ENCODE assay signal across 9 mouse cellular contexts in the genomic region with DNA sequence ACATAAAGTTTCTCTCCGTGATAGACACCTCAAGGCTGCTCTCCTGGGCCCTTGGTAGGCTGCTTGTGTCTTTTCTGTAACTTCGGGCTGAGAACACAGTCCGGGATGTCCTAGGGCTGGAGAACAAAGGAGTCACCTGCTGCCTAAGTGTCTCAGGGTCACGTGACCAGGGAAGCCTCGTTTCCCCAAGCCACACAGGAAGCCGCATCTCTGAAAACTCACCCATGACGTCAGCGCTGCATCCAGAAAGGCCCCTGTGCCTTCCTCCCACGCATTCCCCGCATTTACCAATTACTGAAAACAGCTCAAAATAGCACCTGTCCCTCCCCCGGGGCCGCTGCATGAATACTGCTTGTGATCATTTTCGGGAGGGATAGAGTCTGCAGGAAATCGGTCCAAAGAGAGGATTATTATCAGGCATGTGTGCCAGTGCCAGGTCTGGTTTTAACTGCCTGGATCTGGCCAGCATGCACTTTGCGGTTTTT.
DNase-seq lines count a peak whose midpoint lies in the region; ATAC-seq and TF ChIP-seq lines count a peak whose summit lies in the region.
"Had no signal": no experiment of that assay in that cellular context is flagged by ENCODE, and none has a peak within 500 bp of the region (broad histone marks: within the 10 kb centered on the region; RNA-seq: fewer than 3 reads in every experiment).

No protein-coding gene starts in this region.

- no peak overlapping the region for H3K9ac ChIP-seq in kidney, embryonic 15.5 days
- H3K9ac ChIP-seq: liver, embryonic 13.5 days had no signal

- no peaks in the 10 kb centered on the region for H3K9me3 ChIP-seq in kidney, embryonic 15.5 days (replicated peaks)
- H3K9me3 ChIP-seq: liver, embryonic 13.5 days had no signal

- peak overlapping the region; percentile 21 for H3K4me3 ChIP-seq in cerebellum, adult 2 months (replicated peaks; ENCODE audit: insufficient read depth, low read depth, low read length)
- H3K4me3 ChIP-seq in kidney, embryonic 15.5 days (replicated peaks), result no peak overlapping the region
- H3K4me3 ChIP-seq: liver, embryonic 13.5 days had no signal

- 14% methylated on average over 15 of the region's 15 CpGs for WGBS in cerebellum, adult 2 months
- WGBS in kidney, embryonic 15.5 days, result 26% methylated on average over 15 of the region's 15 CpGs

- H3K36me3 ChIP-seq in kidney, embryonic 15.5 days, result no peaks in the 10 kb centered on the region
- H3K36me3 ChIP-seq: liver, embryonic 13.5 days had no signal

- H3K27me3 ChIP-seq in cerebellum, adult 2 months (ENCODE audit: control insufficient read depth, insufficient read depth, low read length), result no peaks in the 10 kb centered on the region; the same call in 1 of the 2 replicates
- H3K27me3 ChIP-seq in kidney, embryonic 15.5 days, result peaks cover 26% of the 10 kb centered on the region
- H3K27me3 ChIP-seq: liver, embryonic 13.5 days had no signal

- no peak overlapping the region for H3K27ac ChIP-seq in cerebellum, adult 2 months (ENCODE audit: insufficient read depth, low read length)
- H3K27ac ChIP-seq in kidney, embryonic 15.5 days, result no peak overlapping the region
- H3K27ac ChIP-seq: liver, embryonic 13.5 days had no signal

- TF ChIP-seq CTCF in cerebellum, adult 2 months (IDR thresholded peaks at IDR 0.05; ENCODE audit: borderline replicate concordance, insufficient read depth, low read depth, low read length), result no peak

- TF ChIP-seq POLR2A in cerebellum, adult 2 months (IDR thresholded peaks at IDR 0.05; ENCODE audit: borderline replicate concordance, insufficient read depth, low read length), result no peak

- peaks cover 9% of the 10 kb centered on the region for H3K4me1 ChIP-seq in cerebellum, adult 2 months (ENCODE audit: control insufficient read depth, insufficient read depth, low read length)
- peaks cover 11% of the 10 kb centered on the region for H3K4me1 ChIP-seq in kidney, embryonic 15.5 days
- H3K4me1 ChIP-seq: liver, embryonic 13.5 days had no signal

- ATAC-seq in kidney, embryonic 15.5 days (replicated peaks; ENCODE audit: low FRiP score), result no peak

- DNase-seq in ovary, adult 18-20 months (ENCODE audit: low spot score), result peak; percentile 33
- DNase-seq in ovary, postnatal 10 days (ENCODE audit: low spot score), result no peak
- DNase-seq in cerebellum, adult 2 months, result peak; percentile 57 to 77
- DNase-seq in frontal cortex, postnatal 10 days (ENCODE audit: low spot score in 2 of 2), result peak; percentile 55 to 60
- peak; percentile 24 to 26 for DNase-seq in lung, postnatal 4 days
- DNase-seq in testis, postnatal 14 days (ENCODE audit: low spot score), result peak; percentile 20
- no peak for DNase-seq in adipocyte (ENCODE audit: low spot score)
- DNase-seq: liver, embryonic 13.5 days had no signal

- H3K4me2 ChIP-seq in kidney, embryonic 15.5 days, result peak overlapping the region; percentile 41
- H3K4me2 ChIP-seq: liver, embryonic 13.5 days had no signal

Comparison
In these comparisons a context has a peak if more than half of its experiments do, and no peak if none do; other contexts are left out.
1. DNase-seq: peak in ovary, adult 18-20 months (single experiment), cerebellum, adult 2 months (2 of 2), frontal cortex, postnatal 10 days (2 of 2), lung, postnatal 4 days (2 of 2) and testis, postnatal 14 days (single experiment); none in ovary, postnatal 10 days (single experiment) and adipocyte (single experiment).